ENCODE assay signal across 2 mouse cellular contexts in the genomic region with DNA sequence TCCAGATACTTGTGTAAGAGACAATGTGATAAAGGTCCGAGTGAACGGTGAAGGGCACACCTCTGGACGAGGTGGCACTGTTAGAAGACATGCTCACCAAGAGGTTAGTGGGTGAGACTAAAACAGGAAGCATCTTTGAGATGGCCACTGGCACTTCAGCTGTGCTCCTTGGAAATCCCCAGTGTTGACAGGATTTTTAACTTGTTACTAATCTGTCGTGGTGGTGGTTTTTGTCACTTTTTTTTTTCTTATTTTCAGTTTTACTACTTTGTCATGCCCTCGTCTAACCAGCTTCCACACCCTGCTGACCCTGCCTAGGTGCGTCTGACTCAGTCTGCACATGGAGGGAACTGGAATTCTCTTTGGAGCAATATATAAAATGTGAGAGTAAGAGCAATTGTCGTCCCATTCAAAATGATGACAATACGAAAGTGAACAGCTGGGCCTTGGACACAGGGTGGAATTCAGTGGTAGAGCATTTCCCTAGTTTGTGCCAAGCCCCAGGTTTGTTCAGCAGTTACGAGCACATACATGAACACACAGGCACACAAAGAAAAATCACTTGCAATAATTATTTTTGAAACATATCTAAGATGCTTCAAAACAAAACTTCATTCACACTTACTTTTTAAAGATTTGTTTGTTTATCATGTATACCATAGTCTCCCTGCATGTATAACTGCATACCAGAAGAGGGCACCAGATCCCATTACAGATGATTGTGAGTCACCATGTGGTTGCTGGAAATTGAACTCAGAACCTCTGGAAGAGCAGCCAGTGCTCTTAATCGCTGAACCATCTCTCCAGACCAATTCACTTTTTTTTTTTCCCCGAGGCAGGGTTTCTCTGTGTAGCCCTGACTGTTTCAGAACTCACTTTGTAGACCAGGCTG.
A peak's percentile ranks its signal among the peaks of the same experiment; 100 is the strongest.
TF ChIP-seq lines count a peak whose summit lies in the region.

No protein-coding gene starts in this region.

TF ChIP-seq in CH12.LX, 34 proteins besides CTCF, POLR2A, EP300 and RAD21 (continued from another document):
- TF ChIP-seq ETS1 (conservative IDR thresholded peaks at IDR 0.05; ENCODE audit: low read depth, low read length) = peak; percentile 82
- TF ChIP-seq MXI1 (IDR thresholded peaks at IDR 0.05; ENCODE audit: low read depth, low read length) = peak; percentile 83
- TF ChIP-seq HCFC1 (IDR thresholded peaks at IDR 0.05; ENCODE audit: low read depth, low read length) = peak; percentile 37
- TF ChIP-seq MAFK (IDR thresholded peaks at IDR 0.05; ENCODE audit: insufficient replicate concordance, low read length) = peak; percentile 47; the same call in 1 of the 2 replicates
- TF ChIP-seq POLR2AphosphoS2 (IDR thresholded peaks at IDR 0.05; ENCODE audit: low read depth, low read length) = no peak
- TF ChIP-seq KAT2A (IDR thresholded peaks at IDR 0.05; ENCODE audit: insufficient replicate concordance, low read length) = no peak
- TF ChIP-seq JUN (IDR thresholded peaks at IDR 0.05; ENCODE audit: insufficient read depth, low read depth, low read length) = peak; percentile 23; the same call in 1 of the 2 replicates
- no peak for TF ChIP-seq USF2 (conservative IDR thresholded peaks at IDR 0.05; ENCODE audit: low read depth, low read length)
- TF ChIP-seq JUND (conservative IDR thresholded peaks at IDR 0.05; ENCODE audit: low read depth, low read length) = peak; percentile 62
- TF ChIP-seq MAZ (IDR thresholded peaks at IDR 0.05; ENCODE audit: low read depth, low read length) = 0 out of 2 replicates have a peak, but pooled peaks have one; percentile 57
- TF ChIP-seq SMC3 (IDR thresholded peaks at IDR 0.05; ENCODE audit: low read depth, low read length) = no peak; the same call in 1 of the 2 replicates
- TF ChIP-seq MYC (IDR thresholded peaks at IDR 0.05; ENCODE audit: low read depth, low read length) = peak; percentile 79
- TF ChIP-seq MEF2A (IDR thresholded peaks at IDR 0.05; ENCODE audit: borderline replicate concordance, low read depth, low read length) = peak; percentile 87
- peak; percentile 85; the same call in 1 of the 2 replicates for TF ChIP-seq CHD1 (IDR thresholded peaks at IDR 0.05; ENCODE audit: low read depth, low read length)
- TF ChIP-seq PAX5 (IDR thresholded peaks at IDR 0.05; ENCODE audit: low read length) = no peak
- TF ChIP-seq TBP (conservative IDR thresholded peaks at IDR 0.05; ENCODE audit: low read depth, low read length) = no peak
- TF ChIP-seq SIN3A (IDR thresholded peaks at IDR 0.05; ENCODE audit: low read length) = peak; percentile 90
- TF ChIP-seq MAX (IDR thresholded peaks at IDR 0.05; ENCODE audit: low read length) = peak; percentile 81; the same call in 1 of the 2 replicates
- peak; percentile 87 for TF ChIP-seq IRF4 (IDR thresholded peaks at IDR 0.05; ENCODE audit: low read depth, low read length)
- 0 out of 2 replicates have a peak, but pooled peaks have one; percentile 34 for TF ChIP-seq CHD2 (IDR thresholded peaks at IDR 0.05; ENCODE audit: low read length)
- TF ChIP-seq ZNF384 (IDR thresholded peaks at IDR 0.05; ENCODE audit: low read depth, low read length) = peak; percentile 94
- TF ChIP-seq ZKSCAN1 (IDR thresholded peaks at IDR 0.05; ENCODE audit: borderline replicate concordance, low read depth, low read length) = no peak
- TF ChIP-seq E2F4 (IDR thresholded peaks at IDR 0.05; ENCODE audit: insufficient replicate concordance, low read depth, low read length) = 0 out of 2 replicates have a peak, but pooled peaks have one; percentile 22
- TF ChIP-seq ELF1 (IDR thresholded peaks at IDR 0.05; ENCODE audit: low read depth, low read length) = peak; percentile 67
- peak; percentile 78; the same call in 1 of the 2 replicates for TF ChIP-seq TCF12 (IDR thresholded peaks at IDR 0.05; ENCODE audit: low read depth, low read length)
- TF ChIP-seq BHLHE40 (IDR thresholded peaks at IDR 0.05; ENCODE audit: low read depth, low read length) = peak; percentile 75
- no peak for TF ChIP-seq USF1 (IDR thresholded peaks at IDR 0.05; ENCODE audit: low read depth, low read length)
- no peak for TF ChIP-seq GABPA (IDR thresholded peaks at IDR 0.05; ENCODE audit: insufficient replicate concordance, low read depth, low read length)
- TF ChIP-seq ZMIZ1 (IDR thresholded peaks at IDR 0.05; ENCODE audit: low read depth, low read length) = no peak
- TF ChIP-seq NELFE (IDR thresholded peaks at IDR 0.05; ENCODE audit: low read depth, low read length) = 0 out of 2 replicates have a peak, but pooled peaks have one; percentile 19
TF ChIP-seq in CH12.LX: peak in this region for 21.

TF ChIP-seq in myocyte, 11 proteins besides CTCF, POLR2A, EP300 and RAD21 (continued from another document):
- no peak for TF ChIP-seq SRF (IDR thresholded peaks at IDR 0.05; ENCODE audit: control insufficient read depth, insufficient read length, low read depth)
